Mouse (Mus musculus) B cell, adult 2 months (primary cell): Measurements from ENCODE around the gene Ccdc113.

Experiments used
- DNase-seq, 2 experiments: peaks; one replicate each; pipeline ENCODE4 v3.0.0; 2022

Ccdc113 gene

DNA sequence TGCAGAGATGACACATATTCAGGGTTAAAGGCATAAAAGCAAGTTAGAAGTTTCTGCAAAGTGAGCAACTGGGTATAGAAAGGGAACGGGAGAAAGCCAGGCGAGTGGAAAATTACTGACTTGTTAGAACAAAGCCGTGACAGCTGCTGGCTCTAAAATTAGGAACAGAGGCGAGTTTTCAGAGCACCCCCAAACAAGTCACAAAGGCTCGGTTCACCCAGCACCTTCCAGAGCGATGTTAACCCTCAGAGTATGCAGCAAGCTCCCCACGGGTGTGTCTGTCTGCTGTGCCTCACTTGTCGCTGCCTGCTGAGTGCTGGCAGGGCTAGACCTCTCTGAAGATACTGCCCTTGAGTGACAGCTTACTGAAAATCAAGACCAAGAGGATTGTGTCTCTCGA, 73.3 kb downstream of the Ccdc113 start:
- no peak for DNase-seq
